Mouse (Mus musculus) E14TG2a.4 (cell line): ENCODE data around the gene Aqp7.

Source experiments
- H3K27me3 ChIP-seq: 2 replicates; pipeline ENCODE4 v1.6.1; 2014; ENCODE audit warnings: low read length, control low read depth; ENCODE audit not compliant: insufficient read depth
- H3K36me3 ChIP-seq: 2 replicates; pipeline ENCODE4 v1.6.1; 2014; ENCODE audit warnings: low read length, control low read depth; ENCODE audit not compliant: insufficient read depth
- H3K4me1 ChIP-seq: replicated peaks from 2 replicates; pipeline ENCODE4 v1.6.1; 2014; ENCODE audit warnings: low read depth, low read length, control low read depth
- H3K4me3 ChIP-seq: replicated peaks from 2 replicates; pipeline ENCODE4 v1.5.1; 2014; ENCODE audit warnings: mild to moderate bottlenecking, low read length
- H3K9me3 ChIP-seq: 2 replicates; pipeline ENCODE4 v1.6.1; 2014; ENCODE audit warnings: low read length, control low read depth
- CTCF ChIP-seq: conservative IDR thresholded peaks from 2 replicates; pipeline ENCODE4 v1.5.1; 2014; ENCODE audit warnings: low read length
- NANOG ChIP-seq: IDR thresholded peaks from 2 replicates; pipeline ENCODE4 v1.6.1; 2014; ENCODE audit warnings: borderline replicate concordance, low read length, mixed read lengths
- POU5F1 ChIP-seq: IDR thresholded peaks from 2 replicates; pipeline ENCODE4 v1.6.1; 2014; ENCODE audit warnings: low read length, borderline replicate concordance

Gene Aqp7

DNA sequence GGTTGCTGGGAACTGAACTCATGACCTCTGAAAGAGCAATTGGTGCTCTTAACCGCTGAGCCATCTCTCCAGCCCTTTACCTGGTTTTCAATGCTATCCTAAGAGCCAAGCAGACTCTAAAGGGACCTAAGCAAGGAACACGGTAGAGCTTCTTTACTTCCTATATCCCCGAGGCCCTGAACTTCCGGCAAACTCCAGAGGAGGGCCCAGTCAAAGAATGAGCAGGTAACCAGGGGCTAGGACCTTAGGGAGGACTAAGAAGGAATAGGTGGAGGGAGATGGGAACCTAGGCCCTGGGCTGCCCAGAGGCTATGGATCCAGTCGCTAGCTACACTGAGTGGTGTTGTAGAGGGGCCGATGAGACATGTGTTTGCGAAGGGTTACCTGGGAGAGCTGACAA, 3.8 kb upstream of the Aqp7 start:
- no peaks in the 10 kb centered on the region for H3K27me3 ChIP-seq
- H3K9me3 ChIP-seq, result no peaks in the 10 kb centered on the region
- TF ChIP-seq NANOG, result no peak
- no peak for TF ChIP-seq POU5F1
- TF ChIP-seq CTCF, result peak; percentile 29
- H3K4me1 ChIP-seq, result peaks cover 64% of the 10 kb centered on the region
- H3K4me3 ChIP-seq, result peak overlapping the region; percentile 57
- H3K36me3 ChIP-seq, result no peaks in the 10 kb centered on the region

DNA sequence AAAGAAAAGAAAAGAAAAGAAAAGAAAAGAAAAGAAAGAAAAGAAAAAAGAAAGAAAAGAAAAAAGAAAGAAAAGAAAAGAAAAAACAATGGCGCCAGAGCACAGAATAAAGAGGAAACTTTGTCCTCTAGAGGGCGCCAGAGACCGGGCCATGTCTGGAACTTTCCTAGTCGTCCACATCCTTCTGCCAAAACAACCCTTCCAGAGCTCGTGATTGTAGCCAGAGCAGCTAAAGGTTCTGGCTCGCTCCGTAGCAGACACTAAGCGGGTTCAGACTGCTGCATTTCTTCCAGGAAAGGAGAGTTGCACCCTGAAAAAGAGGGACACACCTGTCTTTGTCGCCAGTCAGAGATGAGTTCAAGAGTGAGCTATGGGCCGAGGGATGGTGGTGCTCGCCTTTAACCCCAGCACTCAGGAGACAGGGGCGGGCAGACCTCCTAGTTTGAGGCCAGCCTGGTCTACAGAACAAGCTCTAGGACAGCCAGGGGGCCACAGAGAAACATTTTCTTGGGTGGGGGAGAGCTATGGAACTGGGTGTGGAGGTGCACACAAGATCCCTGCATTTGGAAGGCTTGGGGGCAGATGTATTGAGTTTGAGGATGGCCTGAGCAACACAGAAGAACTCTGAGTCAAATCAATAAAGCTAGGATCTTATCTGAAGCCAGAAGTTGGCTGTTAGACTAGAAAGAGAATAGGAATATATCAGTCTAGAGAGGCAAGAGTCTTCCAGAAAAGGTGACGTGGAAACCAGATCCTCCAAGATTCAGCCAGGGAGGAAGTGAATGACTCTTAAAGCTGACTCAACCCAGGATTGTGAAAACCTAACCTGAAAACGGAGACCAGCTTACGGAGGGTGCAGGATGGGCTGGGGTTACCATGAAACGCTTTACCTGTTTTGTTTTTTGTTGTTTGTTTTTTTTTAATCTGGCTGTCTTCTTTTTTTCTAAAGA, 3.1 kb upstream of the Aqp7 start:
- Histone ChIP-seq H3K4me1 (peaks cover 58% of the 10 kb centered on the region), H3K9me3 (no peaks in the 10 kb centered on the region), H3K36me3 (no peaks in the 10 kb centered on the region), H3K4me3 (peak overlapping the region; percentile 50), H3K27me3 (no peaks in the 10 kb centered on the region)
- no peak for TF ChIP-seq POU5F1
- TF ChIP-seq NANOG, result no peak
- peak; percentile 78 for TF ChIP-seq CTCF

DNA sequence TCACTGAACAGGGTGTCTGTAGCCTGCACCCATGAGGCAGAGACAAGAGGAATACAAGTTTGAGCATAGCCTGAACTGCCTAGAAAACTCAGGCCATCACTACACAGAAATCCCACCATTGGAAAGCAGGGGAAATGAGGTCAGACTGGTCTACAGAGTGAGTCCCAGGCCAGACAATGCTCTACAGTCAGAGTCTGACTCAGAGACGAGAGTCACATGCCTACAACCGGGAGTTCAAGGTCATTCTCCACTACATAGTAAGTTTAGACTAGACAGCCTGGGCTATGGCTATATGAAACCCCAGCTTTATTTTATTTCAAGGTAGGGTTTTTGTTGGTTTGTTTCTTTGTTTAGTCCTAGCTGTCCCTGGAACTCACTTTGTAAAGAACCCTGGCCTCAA, 987 bp upstream of the Aqp7 start:
- no peaks in the 10 kb centered on the region for H3K9me3 ChIP-seq
- no peak for TF ChIP-seq NANOG
- TF ChIP-seq POU5F1, result no peak
- TF ChIP-seq CTCF, result no peak
- H3K4me1 ChIP-seq, result peaks cover 38% of the 10 kb centered on the region
- no peaks in the 10 kb centered on the region for H3K36me3 ChIP-seq
- peaks cover 7% of the 10 kb centered on the region; the same call in 1 of the 2 replicates for H3K27me3 ChIP-seq
- no peak overlapping the region for H3K4me3 ChIP-seq

DNA sequence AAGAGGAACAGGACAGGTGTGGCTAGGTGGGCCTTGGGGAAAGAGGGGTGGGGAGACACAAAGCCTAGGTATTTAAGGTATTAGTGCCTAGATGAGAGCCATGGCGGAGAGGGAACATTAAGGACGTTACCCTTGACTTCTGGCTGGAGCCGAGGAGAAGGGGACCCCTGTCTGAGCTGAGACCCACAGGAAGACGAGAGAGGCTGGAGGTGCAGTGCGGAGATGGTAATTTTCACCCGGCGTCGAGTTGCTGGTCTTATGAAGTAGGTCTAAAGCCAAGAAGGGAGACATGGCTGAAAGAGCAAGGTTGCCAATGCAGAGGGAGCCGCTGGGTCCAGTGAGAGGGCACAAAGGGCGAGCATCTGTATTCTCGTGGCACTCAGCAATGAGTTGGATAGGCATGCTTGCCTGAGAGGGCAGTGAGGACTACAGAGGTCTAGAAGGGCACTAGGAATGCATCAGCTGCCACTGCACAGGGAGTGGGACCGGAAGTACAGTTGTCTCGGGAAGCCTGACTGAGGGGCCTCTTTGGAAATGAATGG, 1.6 kb downstream of the Aqp7 start:
- H3K4me1 ChIP-seq, result peaks cover 21% of the 10 kb centered on the region
- H3K36me3 ChIP-seq, result no peaks in the 10 kb centered on the region
- H3K4me3 ChIP-seq, result no peak overlapping the region
- peaks cover 7% of the 10 kb centered on the region; the same call in 1 of the 2 replicates for H3K27me3 ChIP-seq
- H3K9me3 ChIP-seq, result no peaks in the 10 kb centered on the region
- TF ChIP-seq CTCF, result no peak
- TF ChIP-seq NANOG, result no peak
- no peak for TF ChIP-seq POU5F1

DNA sequence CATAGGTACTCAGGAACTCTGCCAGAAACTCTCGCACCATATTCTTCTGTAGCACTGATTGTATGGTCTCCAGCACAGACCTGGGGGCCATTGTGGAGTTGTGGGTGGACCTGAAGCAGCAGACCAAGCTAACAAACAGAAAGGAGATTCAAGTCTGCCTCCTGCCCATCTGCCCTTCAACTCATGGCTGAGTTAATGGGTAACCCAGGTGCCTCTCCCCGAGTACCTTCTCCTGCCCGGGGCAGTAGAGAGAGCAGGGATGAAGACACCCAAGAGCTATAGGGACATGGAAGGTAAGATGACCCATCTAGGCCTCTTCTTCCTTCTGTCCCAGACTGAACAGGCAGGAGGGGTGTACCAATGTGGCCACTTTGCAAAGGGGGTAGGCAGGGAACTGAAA, 2.7 kb downstream of the Aqp7 start:
- Histone ChIP-seq H3K4me1 (peaks cover 15% of the 10 kb centered on the region), H3K36me3 (no peaks in the 10 kb centered on the region), H3K9me3 (no peaks in the 10 kb centered on the region), H3K4me3 (no peak overlapping the region), H3K27me3 (peaks cover 7% of the 10 kb centered on the region; the same call in 1 of the 2 replicates)
- TF ChIP-seq CTCF (no peak), POU5F1 (no peak), NANOG (no peak)

DNA sequence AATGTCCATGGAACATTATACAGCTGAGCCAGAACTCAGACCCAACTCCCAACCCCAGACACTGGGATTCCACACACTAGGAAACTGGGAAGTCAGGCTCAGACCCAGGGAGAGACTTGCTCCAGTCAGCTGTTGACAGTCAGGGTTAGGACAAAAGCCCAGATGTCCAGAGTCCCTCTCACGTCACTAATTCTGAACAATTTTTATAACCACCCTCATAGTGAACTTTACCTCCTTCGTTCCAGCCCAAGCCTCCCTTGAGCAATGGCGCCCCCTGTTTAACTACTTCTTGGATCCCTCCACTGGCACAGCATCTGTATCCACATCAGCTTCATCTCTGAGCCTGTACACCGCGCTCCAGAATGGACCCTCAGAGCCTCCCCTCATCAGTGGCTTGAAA, 4.0 kb downstream of the Aqp7 start:
- H3K36me3 ChIP-seq, result no peaks in the 10 kb centered on the region
- H3K9me3 ChIP-seq, result no peaks in the 10 kb centered on the region
- peaks cover 10% of the 10 kb centered on the region for H3K4me1 ChIP-seq
- H3K27me3 ChIP-seq, result peaks cover 7% of the 10 kb centered on the region; the same call in 1 of the 2 replicates
- TF ChIP-seq POU5F1 (no peak), CTCF (peak; percentile 22; the same call in 1 of the 2 replicates)
- H3K4me3 ChIP-seq, result no peak overlapping the region

DNA sequence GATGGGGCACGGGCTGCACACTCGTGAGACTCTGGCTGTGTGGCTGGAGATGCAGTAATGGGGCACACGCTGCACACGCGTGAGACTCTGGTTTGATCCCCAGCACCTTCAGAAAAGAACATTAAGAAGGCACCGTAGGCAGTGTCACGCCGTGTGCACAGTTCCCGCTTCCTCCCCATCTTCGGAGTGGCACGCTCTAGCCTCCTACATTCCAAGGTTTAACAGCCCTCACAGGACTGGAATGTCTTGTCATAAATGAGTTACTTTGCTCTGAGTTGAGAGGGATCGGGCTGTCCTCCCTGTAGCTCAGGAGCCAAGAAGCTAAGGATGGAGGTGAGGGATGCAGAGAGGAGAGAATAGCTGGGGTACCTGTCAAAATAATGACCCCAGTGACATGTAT, 5.1 kb downstream of the Aqp7 start:
- no peaks in the 10 kb centered on the region for H3K9me3 ChIP-seq
- H3K36me3 ChIP-seq, result no peaks in the 10 kb centered on the region
- no peak for TF ChIP-seq NANOG
- TF ChIP-seq CTCF, result no peak
- no peak for TF ChIP-seq POU5F1
- no peak overlapping the region for H3K4me3 ChIP-seq
- H3K4me1 ChIP-seq, result peaks cover 3% of the 10 kb centered on the region
- H3K27me3 ChIP-seq, result peaks cover 7% of the 10 kb centered on the region; the same call in 1 of the 2 replicates

DNA sequence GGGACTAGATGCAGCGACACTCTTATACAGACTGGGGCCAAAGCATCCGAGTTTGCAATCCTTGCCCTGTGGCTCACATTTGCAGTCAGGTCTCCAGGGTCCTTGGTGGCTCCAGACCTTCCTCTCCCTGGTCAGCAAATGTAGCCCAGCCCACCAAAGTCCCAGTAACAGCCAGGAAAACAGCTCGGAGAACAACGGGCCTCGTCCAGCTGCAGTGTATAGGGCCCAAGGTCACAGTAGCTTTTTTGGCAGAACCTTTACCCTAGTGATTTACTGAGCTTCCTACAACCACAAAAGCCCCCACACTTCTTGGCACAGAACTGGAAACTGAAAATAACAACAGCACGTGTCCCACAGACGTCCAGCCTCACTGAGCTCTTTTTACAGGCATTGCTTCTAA, 7.0 kb downstream of the Aqp7 start:
- H3K9me3 ChIP-seq, result no peaks in the 10 kb centered on the region
- TF ChIP-seq NANOG, result no peak
- TF ChIP-seq POU5F1, result no peak
- TF ChIP-seq CTCF, result no peak
- no peaks in the 10 kb centered on the region; the same call in 1 of the 2 replicates for H3K4me1 ChIP-seq
- H3K36me3 ChIP-seq, result no peaks in the 10 kb centered on the region
- H3K27me3 ChIP-seq, result peaks cover 7% of the 10 kb centered on the region; the same call in 1 of the 2 replicates
- no peak overlapping the region for H3K4me3 ChIP-seq

DNA sequence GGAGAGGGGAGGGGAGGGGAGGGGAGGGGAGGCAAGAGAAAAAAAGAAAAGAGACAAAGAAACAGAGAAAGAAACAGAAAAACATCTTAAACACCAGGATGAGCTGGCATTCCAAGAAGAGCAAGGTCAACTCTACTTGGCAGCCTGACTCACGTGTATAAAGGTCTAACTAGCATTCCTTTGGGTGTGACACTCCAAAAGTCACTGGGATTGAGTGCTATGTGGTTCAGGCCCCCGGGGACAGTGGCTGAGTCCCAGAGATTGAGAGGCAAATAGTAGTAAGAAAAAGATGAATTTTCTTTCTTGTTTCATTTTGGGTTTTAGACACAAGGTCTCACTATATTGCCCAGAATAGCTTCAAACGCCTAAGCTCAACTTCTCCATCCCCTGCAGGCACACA, 10.0 kb downstream of the Aqp7 start:
- no peak overlapping the region for H3K4me3 ChIP-seq
- H3K36me3 ChIP-seq, result no peaks in the 10 kb centered on the region
- H3K9me3 ChIP-seq, result no peaks in the 10 kb centered on the region
- TF ChIP-seq NANOG (no peak), CTCF (no peak), POU5F1 (no peak)
- no peaks in the 10 kb centered on the region for H3K27me3 ChIP-seq
- H3K4me1 ChIP-seq, result peaks cover 7% of the 10 kb centered on the region
